Mouse (Mus musculus) small intestine, adult 2 months (tissue): ENCODE results near the gene Gnmt. TPM values are rescaled to one million over a fixed set of nuclear protein-coding genes. Genes with fewer than 3 reads are reported as not detected.
A peak's percentile ranks its signal among the peaks of the same experiment; 100 is the strongest.

ENCODE experiments used
- H3K27ac ChIP-seq: fragments of 200-500 bp; 2 replicates; pipeline ENCODE4 v1.5.1; 2012; ENCODE audit warnings: low read depth, low read length, control low read depth, inconsistent platforms; ENCODE audit not compliant: insufficient read depth
- H3K27me3 ChIP-seq: fragments of 200-500 bp; 2 replicates; pipeline ENCODE4 v1.6.1; 2012; ENCODE audit warnings: mild to moderate bottlenecking, moderate library complexity, low read length, inconsistent platforms; ENCODE audit not compliant: control insufficient read depth, insufficient read depth
- H3K36me3 ChIP-seq: fragments of 200-500 bp; 2 replicates; pipeline ENCODE4 v1.6.1; 2012; ENCODE audit warnings: mild to moderate bottlenecking, low read length, control low read depth, inconsistent platforms; ENCODE audit not compliant: control insufficient read depth, insufficient read depth
- H3K4me1 ChIP-seq: fragments of 200-500 bp; 2 replicates; pipeline ENCODE4 v1.6.1; 2012; ENCODE audit warnings: low read length, inconsistent platforms, mixed read lengths; ENCODE audit not compliant: control insufficient read depth, insufficient read depth, insufficient read length
- H3K4me3 ChIP-seq: fragments of 200-500 bp; 2 replicates; pipeline ENCODE4 v1.5.1; 2012; ENCODE audit warnings: low read depth, mild to moderate bottlenecking, control low read depth, inconsistent platforms, low read length, moderate library complexity
- CTCF ChIP-seq: fragments of 200-500 bp; IDR thresholded peaks from 2 replicates; pipeline ENCODE4 v1.5.1; 2012; ENCODE audit warnings: low read depth, mild to moderate bottlenecking, control low read depth, inconsistent platforms, low read length, moderate library complexity, mixed read lengths; ENCODE audit not compliant: insufficient replicate concordance, insufficient read length; ENCODE audit errors: extremely low read depth
- POLR2A ChIP-seq: fragments of 200-500 bp; IDR thresholded peaks from 2 replicates; pipeline ENCODE4 v1.6.1; 2012; ENCODE audit warnings: low read depth, mild to moderate bottlenecking, control low read depth, inconsistent platforms, low read length, moderate library complexity
- WGBS: fragments of 180-500 bp; shearing (Covaris S2); methylation state at CpG from one replicate; pipeline ENCODE4 v1.1.7; 2018; 5-methylcytosine and 5-hydroxymethylcytosine counted together
- polyA plus RNA-seq: library from polyadenylated mRNA; depleted of rRNA; stranded (reverse); fragments of >200 nt; gene quantifications from 2 replicates; pipeline ENCODE4 v1.2.3, GENCODE M21; 2012

Gnmt gene
- polyA plus RNA-seq, 1 experiment, result 1.5 TPM

DNA sequence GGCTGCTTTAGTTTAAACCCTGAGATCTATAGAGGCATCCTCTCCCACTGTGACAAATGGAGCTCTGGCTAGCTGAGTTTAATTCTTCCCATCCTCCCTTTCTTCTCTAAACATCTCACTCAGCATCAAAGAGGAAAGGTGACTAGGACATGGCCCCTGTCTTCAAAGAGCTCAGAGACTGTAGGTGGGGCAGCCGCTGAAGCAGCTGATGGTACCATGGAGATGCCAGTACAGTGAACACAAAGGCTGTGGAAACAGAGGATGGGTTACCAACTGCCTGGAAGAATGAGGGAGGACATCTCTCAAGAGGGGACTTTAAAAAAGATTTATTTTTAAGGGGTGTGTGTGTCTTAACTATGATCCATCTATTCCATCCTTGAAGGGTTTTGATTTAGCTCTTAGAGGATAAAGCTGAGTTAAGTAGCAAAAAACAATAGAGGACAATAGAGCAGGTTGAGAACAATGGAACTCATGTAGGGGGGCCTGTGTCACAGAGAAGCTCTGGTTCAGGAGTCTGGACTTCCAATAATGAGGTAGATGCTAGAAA, 34.4 kb downstream of the Gnmt start:
- Histone ChIP-seq H3K36me3 (peaks cover 11% of the 10 kb centered on the region; the same call in 1 of the 2 replicates), H3K27me3 (no peaks in the 10 kb centered on the region), H3K4me1 (peaks cover 14% of the 10 kb centered on the region), H3K4me3 (no peak overlapping the region), H3K27ac (no peak overlapping the region)
- WGBS, result 92% methylated on average over 1 of the region's 1 CpGs
- TF ChIP-seq CTCF (no peak), POLR2A (no peak)

DNA sequence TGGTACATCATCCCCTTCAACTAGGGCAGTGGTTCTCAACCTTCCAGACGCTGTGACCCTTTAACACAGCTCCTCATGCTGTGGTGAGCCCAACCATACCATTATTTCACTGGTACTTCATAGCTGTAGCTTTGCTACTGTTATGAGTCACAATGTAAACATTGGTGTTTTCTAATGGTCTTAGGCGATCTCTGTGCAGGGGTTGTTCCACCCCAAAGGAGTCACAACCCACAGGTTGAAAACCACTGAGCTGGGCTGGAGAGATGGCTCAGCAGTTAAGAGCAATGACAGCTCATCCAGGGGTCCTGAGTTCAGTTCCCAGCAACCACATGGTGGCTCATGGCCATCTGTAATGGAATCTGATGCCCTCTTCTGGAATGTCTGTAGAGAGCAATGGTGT, 37.6 kb downstream of the Gnmt start:
- Histone ChIP-seq H3K27me3 (no peaks in the 10 kb centered on the region), H3K4me3 (no peak overlapping the region), H3K36me3 (peaks cover 24% of the 10 kb centered on the region), H3K4me1 (no peaks in the 10 kb centered on the region), H3K27ac (no peak overlapping the region)
- TF ChIP-seq POLR2A (no peak), CTCF (no peak)
- WGBS, result 84% methylated on average over 2 of the region's 2 CpGs

DNA sequence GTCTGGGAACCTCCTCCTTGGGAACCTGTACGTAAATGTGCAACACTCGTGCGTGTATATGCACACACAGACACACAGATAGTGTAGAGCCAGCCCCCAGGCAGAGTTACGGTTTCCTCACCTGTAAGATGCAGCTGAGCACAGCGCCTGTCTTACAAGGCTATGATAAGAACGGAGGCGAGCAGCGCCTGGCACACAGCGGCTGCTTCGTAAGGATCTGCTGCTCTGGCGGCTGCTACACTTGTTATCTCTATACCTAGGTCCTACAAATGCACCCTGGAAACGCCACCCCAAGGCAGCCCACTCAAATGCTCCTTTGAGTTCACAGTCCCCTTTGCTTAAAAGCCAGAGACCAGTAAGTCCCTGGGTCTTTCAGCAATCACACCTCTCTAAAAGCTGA, 38.3 kb downstream of the Gnmt start:
- Histone ChIP-seq H3K27ac (no peak overlapping the region), H3K36me3 (peaks cover 31% of the 10 kb centered on the region), H3K4me3 (no peak overlapping the region), H3K4me1 (no peaks in the 10 kb centered on the region), H3K27me3 (no peaks in the 10 kb centered on the region)
- TF ChIP-seq POLR2A (no peak), CTCF (no peak)
- WGBS, result 90% methylated on average over 12 of the region's 12 CpGs

DNA sequence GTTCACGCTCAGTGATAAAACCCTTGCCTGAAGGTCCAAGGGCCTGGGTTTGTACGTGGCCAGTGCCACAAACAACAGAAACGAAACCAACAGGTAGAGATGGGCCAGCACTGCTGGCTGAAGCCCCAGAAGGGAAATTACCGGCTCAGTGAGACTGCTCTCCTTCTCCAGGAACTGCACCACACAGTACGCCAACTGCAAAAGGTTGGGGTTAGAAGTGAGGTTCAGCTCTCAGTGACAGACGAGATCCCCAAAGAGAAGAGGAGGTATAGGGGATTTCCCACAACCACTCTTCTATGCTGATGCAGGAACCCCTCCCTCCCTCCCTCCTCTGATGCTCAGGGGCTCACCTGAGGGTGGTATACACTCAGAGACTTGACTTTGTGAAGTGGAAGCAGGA, 43.1 kb downstream of the Gnmt start:
- peaks cover 5% of the 10 kb centered on the region; the same call in 1 of the 2 replicates for H3K4me1 ChIP-seq
- peaks cover 53% of the 10 kb centered on the region for H3K36me3 ChIP-seq
- H3K27ac ChIP-seq, result no peak overlapping the region
- WGBS, result 85% methylated on average over 6 of the region's 6 CpGs
- no peaks in the 10 kb centered on the region for H3K27me3 ChIP-seq
- TF ChIP-seq CTCF (no peak), POLR2A (no peak)
- no peak overlapping the region for H3K4me3 ChIP-seq

DNA sequence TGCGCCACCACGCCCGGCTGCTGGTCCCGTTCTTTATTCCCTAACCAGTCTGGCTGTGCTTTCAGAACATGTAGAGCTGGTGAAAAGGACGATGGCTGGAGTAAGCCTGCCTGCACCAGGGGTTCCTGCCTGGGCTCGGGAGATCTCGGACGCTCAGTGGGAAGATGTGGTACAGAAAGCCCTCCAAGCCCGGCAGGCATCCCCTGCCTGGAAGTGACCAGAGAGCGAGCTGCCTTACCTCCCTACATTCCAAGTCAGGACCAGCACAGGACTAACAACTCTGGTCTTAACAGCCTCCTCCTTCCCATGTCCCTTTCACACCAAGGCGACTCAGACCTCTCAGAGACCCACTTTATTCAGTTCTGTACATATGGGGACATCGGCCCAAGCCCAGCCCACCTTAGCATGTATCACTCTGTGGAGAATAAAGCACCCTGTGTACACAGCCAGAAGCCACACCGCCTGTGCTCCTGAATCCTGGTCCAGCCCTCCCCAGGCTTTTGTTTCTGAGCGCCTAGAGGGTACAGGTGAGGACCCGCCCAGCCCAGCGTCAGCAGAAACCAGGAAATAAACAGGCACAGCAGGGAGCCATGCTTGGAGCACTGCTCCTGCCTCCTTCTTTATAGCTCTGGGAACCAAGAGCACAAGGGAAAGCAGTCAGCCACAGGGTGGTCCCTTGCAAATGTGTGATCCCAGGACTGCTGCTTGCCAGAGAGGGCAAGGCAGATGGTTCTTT, 46.1 kb downstream of the Gnmt start:
- WGBS, result 73% methylated on average over 16 of the region's 16 CpGs
- Histone ChIP-seq H3K36me3 (peaks cover 46% of the 10 kb centered on the region), H3K4me3 (no peak overlapping the region), H3K4me1 (peaks cover 13% of the 10 kb centered on the region), H3K27me3 (no peaks in the 10 kb centered on the region), H3K27ac (no peak overlapping the region)
- TF ChIP-seq CTCF, result no peak
- no peak for TF ChIP-seq POLR2A

DNA sequence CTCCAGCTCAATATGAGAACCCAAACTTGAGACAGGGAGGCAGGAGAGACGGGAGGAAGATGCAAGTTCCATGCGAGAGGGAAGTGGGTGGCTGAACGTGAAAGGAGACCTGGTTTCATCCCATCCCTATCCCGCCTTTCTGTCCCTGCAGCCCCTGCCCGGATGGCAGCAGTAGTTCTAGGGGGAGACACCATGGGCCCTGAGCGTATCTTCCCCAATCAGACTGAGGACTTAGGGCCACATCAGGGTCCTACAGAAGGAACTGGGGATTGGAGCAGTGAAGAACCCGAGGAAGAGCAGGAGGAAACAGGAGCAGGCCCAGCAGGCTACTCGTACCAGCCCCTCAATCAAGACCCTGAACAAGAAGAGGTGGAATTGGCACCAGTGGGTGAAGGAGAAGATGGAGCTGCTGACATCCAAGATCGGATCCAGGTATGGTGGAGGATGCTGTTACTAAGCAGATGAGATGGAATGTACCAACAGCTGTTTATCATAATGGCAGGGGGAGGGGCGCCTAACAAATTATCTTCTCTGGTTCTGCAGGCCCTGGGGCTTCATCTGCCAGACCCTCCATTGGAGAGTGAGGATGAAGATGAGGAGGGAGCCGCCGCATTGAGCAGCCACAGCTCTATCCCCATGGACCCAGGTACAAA, 47.4 kb downstream of the Gnmt start:
- no peaks in the 10 kb centered on the region for H3K27me3 ChIP-seq
- H3K27ac ChIP-seq, result peak overlapping the region; percentile 7; the same call in 1 of the 2 replicates
- H3K36me3 ChIP-seq, result peaks cover 46% of the 10 kb centered on the region
- WGBS, result 28% methylated on average over 12 of the region's 12 CpGs
- H3K4me3 ChIP-seq, result peak overlapping the region; percentile 78
- TF ChIP-seq POLR2A (no peak), CTCF (no peak)
- H3K4me1 ChIP-seq, result peaks cover 13% of the 10 kb centered on the region

DNA sequence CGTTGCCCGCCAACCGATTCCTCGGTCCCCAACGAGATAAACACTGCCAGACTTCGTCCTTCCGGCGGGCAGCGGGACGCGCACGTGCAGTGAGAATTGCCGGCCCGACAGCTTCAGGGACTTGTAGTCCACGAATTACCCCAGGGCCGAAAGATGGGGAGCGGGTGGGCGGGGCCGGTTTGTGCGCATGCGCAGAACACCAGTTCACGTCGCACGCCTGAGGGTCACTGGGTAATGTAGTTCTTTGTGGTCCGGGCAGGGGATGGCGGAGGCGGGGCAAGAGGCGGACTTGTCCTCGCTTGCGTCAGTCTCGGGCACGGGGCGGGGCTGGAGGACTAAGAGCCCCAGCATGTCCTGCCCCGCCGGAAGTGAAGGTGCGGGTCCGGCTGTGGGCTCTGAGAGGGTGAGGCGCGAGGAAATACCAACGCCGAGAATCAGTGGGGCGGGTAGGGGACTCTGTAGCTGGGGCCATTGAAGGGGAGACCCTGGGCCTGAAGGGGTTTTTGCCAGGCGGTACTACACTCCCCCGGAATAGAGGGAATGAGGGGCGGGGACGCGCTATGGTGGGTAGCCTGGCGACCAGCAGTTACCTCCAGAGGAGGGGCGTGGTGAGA, 48.1 kb downstream of the Gnmt start, which contains the start of gene Klhdc3:
Gene Klhdc3, minus strand, starts transcription at position 155 of the 614 bp plus-strand sequence.
- under 1% methylated on average over 49 of the region's 49 CpGs for WGBS
- Histone ChIP-seq H3K36me3 (peaks cover 44% of the 10 kb centered on the region), H3K27ac (peak within 1 kb of the TSS; percentile 74), H3K4me1 (peaks cover 13% of the 10 kb centered on the region), H3K27me3 (no peaks in the 10 kb centered on the region), H3K4me3 (peak within 1 kb of the TSS; percentile 97)
- TF ChIP-seq CTCF (no peak), POLR2A (no peak; the same call in none of the 2 replicates)
